Mouse (Mus musculus) ES-E14 (cell line): ENCODE measurements around the gene Mrps7. TPM values are rescaled to one million over a fixed set of nuclear protein-coding genes. Genes with fewer than 3 reads are reported as not detected.

Experiments used
- DNase-seq: peaks from one replicate; pipeline ENCODE4 v3.0.0-alpha.2; 2013; ENCODE audit warnings: low read depth, low spot score
- H3K27ac ChIP-seq: 2 replicates; pipeline ENCODE4 v1.5.1; 2012; ENCODE audit warnings: low read depth, mild to moderate bottlenecking, low read length, moderate library complexity, mixed read lengths; ENCODE audit not compliant: poor library complexity, insufficient read depth, severe bottlenecking
- H3K36me3 ChIP-seq: 2 replicates; pipeline ENCODE4 v1.6.1; 2012; ENCODE audit warnings: mild to moderate bottlenecking, low read length, moderate library complexity, mixed read lengths; ENCODE audit not compliant: control insufficient read depth, poor library complexity, insufficient read depth, severe bottlenecking
- H3K4me1 ChIP-seq, 2 experiments: fragments of 150-350 bp in 1 of 2; sonication (generic) in 1 of 2; 2 replicates each; pipeline ENCODE4 v1.6.1; 2012; ENCODE audit warnings: low read length in 2 of 2, mild to moderate bottlenecking in 1 of 2, mixed read lengths in 1 of 2; ENCODE audit not compliant: control insufficient read depth in 2 of 2, insufficient read depth in 2 of 2, poor library complexity in 1 of 2
- H3K4me3 ChIP-seq, 2 experiments: fragments of 150-350 bp in 1 of 2; sonication (generic) in 1 of 2; 2 replicates each; pipeline ENCODE4 v1.5.1; 2012; ENCODE audit warnings: low read length in 2 of 2, low read depth in 1 of 2, mild to moderate bottlenecking in 1 of 2, mixed read lengths in 1 of 2; ENCODE audit not compliant: insufficient read depth in 1 of 2, poor library complexity in 1 of 2, severe bottlenecking in 1 of 2
- H3K9ac ChIP-seq: 2 replicates; pipeline ENCODE4 v1.6.1; 2012; ENCODE audit warnings: low read depth, mild to moderate bottlenecking, low read length, mixed read lengths; ENCODE audit not compliant: poor library complexity, insufficient read depth, severe bottlenecking
- H3K9me3 ChIP-seq: fragments of 150-350 bp; sonication (generic); 2 replicates; pipeline ENCODE4 v1.6.1; 2012; ENCODE audit warnings: low read depth, mild to moderate bottlenecking, low read length; ENCODE audit not compliant: control insufficient read depth, insufficient read depth
- CHD2 ChIP-seq: IDR thresholded peaks from 2 replicates; pipeline ENCODE4 v1.6.1; 2014; ENCODE audit warnings: mild to moderate bottlenecking, low read depth, low read length, inconsistent platforms
- HCFC1 ChIP-seq: IDR thresholded peaks from 2 replicates; pipeline ENCODE4 v1.6.1; 2012; ENCODE audit warnings: low read length, inconsistent platforms, borderline replicate concordance; ENCODE audit not compliant: insufficient read depth
- MAFK ChIP-seq: IDR thresholded peaks from 2 replicates; pipeline ENCODE4 v1.6.1; 2014; ENCODE audit warnings: mild to moderate bottlenecking, low read depth, low read length, inconsistent platforms; ENCODE audit not compliant: insufficient read depth
- ZC3H11A ChIP-seq: IDR thresholded peaks from 2 replicates; pipeline ENCODE4 v1.6.1; 2012; ENCODE audit warnings: low read depth, mild to moderate bottlenecking, inconsistent platforms, low read length, borderline replicate concordance
- ZNF384 ChIP-seq: IDR thresholded peaks from 2 replicates; pipeline ENCODE4 v1.6.1; 2012; ENCODE audit warnings: low read depth, low read length, inconsistent platforms
- in situ Hi-C, 2 experiments: fragments of 600-800 bp; cut with MboI; formaldehyde crosslinking; loops; one replicate each; pipeline ENCODE4 v1.15.1; 2025; ENCODE audit warnings: low sequenced_read_pairs in 2 of 2, inconsistent platforms in 1 of 2; ENCODE audit not compliant: unreplicated experiment in 2 of 2
- total RNA-seq: library from RNA; depleted of rRNA; stranded (reverse); fragments of 300-350 nt; gene quantifications from 2 replicates; pipeline ENCODE4 v1.2.3, GENCODE M21; 2012

Mrps7 gene
- total RNA-seq, 1 experiment, result 74.9 TPM

DNA sequence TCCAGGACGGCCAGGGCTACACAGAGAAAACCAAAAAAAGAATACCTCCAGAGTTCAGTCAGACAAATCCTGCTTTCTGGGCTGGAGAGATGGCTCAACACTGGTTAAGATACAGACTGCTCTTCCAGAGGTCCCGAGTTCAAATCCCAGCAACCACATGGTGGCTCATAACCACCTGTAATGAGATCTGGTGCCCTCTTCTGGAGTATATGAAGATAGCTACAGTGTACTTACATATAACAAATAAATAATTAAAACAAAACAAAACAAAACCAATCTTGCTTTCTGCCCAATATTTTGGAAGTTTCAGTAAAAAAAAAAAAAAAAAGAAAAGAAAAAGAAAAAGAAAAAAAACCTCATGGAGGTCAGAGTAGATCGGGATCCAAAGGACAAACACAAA lies 8.5 kb upstream of the Mrps7 start:
- in situ Hi-C loops, result no loop called here
- peaks cover 41% of the 10 kb centered on the region for H3K36me3 ChIP-seq
- H3K9me3 ChIP-seq, result no peaks in the 10 kb centered on the region
- H3K9ac ChIP-seq, result no peak overlapping the region
- H3K4me3 ChIP-seq, result no peak overlapping the region
- DNase-seq, result no peak
- TF ChIP-seq MAFK (no peak), HCFC1 (no peak), ZC3H11A (no peak), CHD2 (no peak), ZNF384 (no peak)
- H3K4me1 ChIP-seq, result peaks cover 0 to 9% of the 10 kb centered on the region in 2 experiments; a peak in 2 of 4 replicates
- no peak overlapping the region for H3K27ac ChIP-seq

DNA sequence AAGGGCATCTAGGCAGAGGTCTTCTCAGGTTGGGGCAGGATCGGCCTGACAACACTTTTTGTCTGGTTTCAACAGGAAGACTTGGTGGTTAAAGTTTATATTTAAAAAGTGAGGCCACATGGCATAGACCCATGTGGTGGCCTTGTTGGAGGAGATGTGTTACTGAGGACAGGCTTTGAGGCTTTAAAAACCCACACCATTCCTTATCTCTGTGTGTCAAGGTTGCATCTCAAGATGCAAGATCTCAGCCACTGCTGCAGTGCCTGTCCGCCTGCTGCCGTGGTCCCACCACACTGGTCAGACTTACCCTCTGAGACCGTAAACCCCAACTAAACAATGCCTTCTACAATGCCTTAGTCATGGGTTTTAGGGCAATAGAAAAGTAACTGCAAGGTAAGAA lies 5.4 kb upstream of the Mrps7 start:
- peaks cover 25% of the 10 kb centered on the region for H3K36me3 ChIP-seq
- in situ Hi-C loops, result no loop called here
- no peak overlapping the region for H3K9ac ChIP-seq
- no peak overlapping the region for H3K27ac ChIP-seq
- H3K4me3 ChIP-seq, result no peak overlapping the region
- H3K4me1 ChIP-seq, result peaks cover 2 to 3% of the 10 kb centered on the region in 2 experiments; a peak in 1 of 4 replicates
- no peak for DNase-seq
- no peak for TF ChIP-seq ZNF384
- no peak for TF ChIP-seq ZC3H11A
- no peak for TF ChIP-seq HCFC1
- no peak for TF ChIP-seq MAFK
- TF ChIP-seq CHD2, result no peak
- no peaks in the 10 kb centered on the region for H3K9me3 ChIP-seq

DNA sequence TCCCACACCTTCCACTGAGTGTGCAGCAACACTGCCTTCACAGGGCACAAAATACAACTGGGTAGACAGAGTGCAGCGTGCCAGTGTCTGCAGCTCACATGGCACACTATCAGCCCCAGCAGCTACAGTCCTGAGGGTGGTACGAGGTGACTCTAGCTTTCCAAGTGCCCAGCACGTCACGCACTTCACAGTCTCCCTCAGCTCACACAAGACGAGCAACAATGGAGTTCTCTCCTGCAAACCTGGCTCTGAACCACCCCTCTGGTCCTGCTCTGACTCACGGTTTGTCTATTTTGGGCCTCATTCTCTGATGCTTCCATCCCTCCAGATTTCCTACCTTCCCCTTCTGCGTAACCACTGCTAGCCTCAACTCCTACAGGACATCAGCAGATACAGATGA lies 4.0 kb upstream of the Mrps7 start:
- H3K9me3 ChIP-seq, result no peaks in the 10 kb centered on the region
- no peak overlapping the region for H3K27ac ChIP-seq
- peaks cover 2 to 3% of the 10 kb centered on the region in 2 experiments; a peak in 1 of 4 replicates for H3K4me1 ChIP-seq
- no peak for TF ChIP-seq ZC3H11A
- no peak for TF ChIP-seq CHD2
- TF ChIP-seq MAFK, result no peak
- TF ChIP-seq ZNF384, result no peak
- no peak for TF ChIP-seq HCFC1
- no peak for DNase-seq
- H3K9ac ChIP-seq, result no peak overlapping the region
- H3K4me3 ChIP-seq, result no peak overlapping the region
- in situ Hi-C loops, result no loop called here
- peaks cover 12% of the 10 kb centered on the region for H3K36me3 ChIP-seq

DNA sequence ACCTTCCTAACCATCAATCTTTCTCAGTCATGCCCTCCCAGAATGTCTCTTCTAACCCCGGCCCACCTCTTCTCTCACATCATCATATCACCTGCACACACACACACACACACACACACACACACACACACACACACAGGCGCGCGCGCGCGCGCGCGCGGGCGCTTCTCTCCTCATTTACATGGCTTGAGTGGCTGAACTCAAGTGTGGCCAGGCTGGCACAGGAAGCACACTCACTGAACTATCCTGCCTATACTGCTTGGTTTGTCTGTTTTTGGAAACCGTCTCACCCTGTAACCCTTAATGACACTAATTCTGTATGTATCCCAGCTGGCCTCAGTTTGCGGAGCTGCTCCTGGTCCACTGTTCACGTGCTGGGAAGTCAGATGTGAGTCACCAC lies 3.0 kb upstream of the Mrps7 start:
- no peak for DNase-seq
- Histone ChIP-seq H3K4me1 (peaks cover 2 to 3% of the 10 kb centered on the region in 2 experiments; a peak in 1 of 4 replicates), H3K27ac (no peak overlapping the region), H3K9me3 (no peaks in the 10 kb centered on the region), H3K9ac (no peak overlapping the region), H3K4me3 (no peak overlapping the region), H3K36me3 (peaks cover 11% of the 10 kb centered on the region; the same call in 1 of the 2 replicates)
- in situ Hi-C loops, result no loop called here
- TF ChIP-seq HCFC1, result no peak
- TF ChIP-seq ZC3H11A, result no peak
- TF ChIP-seq ZNF384, result no peak
- no peak for TF ChIP-seq CHD2
- TF ChIP-seq MAFK, result no peak

DNA sequence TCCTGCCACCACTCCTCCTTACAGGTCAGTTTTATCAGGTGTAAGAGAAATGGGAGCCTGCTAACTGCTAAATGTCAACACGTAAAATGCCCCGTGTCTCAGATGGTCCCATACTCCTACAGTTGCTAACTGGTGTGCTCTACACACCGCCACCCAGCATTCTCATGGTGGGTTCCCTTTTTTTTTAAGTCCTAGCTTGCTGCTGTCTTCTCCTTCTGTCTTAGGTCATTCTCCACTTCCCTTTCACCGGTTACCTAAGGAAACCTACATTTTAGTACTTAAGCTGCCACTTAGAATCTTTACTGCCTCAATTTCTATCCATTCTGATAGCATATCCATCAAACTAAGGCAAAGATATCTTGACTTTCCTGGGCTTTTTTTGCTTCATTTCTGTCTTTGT lies 2.6 kb upstream of the Mrps7 start:
- Histone ChIP-seq H3K27ac (no peak overlapping the region), H3K4me1 (peaks cover 2 to 3% of the 10 kb centered on the region in 2 experiments; a peak in 1 of 4 replicates), H3K9me3 (no peaks in the 10 kb centered on the region), H3K9ac (no peak overlapping the region), H3K36me3 (peaks cover 16% of the 10 kb centered on the region), H3K4me3 (no peak overlapping the region)
- TF ChIP-seq MAFK (no peak), CHD2 (no peak), HCFC1 (no peak), ZNF384 (no peak)
- DNase-seq, result no peak
- in situ Hi-C loops, result no loop called here
